Mouse (Mus musculus) limb, embryonic 14.5 days (tissue): ENCODE measurements at regions not wholly inside any gene's neighbourhood (a gene's known extent, or its start where the extent isn't known, plus 50 kb on each side); places are given as distances from the start of the nearest gene placed in this dataset.

Source experiments
- ATAC-seq: fragments of 200-750 bp; cut with Nextera tagmentation; 2 replicates; pipeline ENCODE4 v1.8.0; 2017; ENCODE audit warnings: low read depth, moderate number of reproducible peaks, moderate TSS enrichment; ENCODE audit not compliant: low FRiP score
- DNase-seq: peaks from one replicate; pipeline ENCODE4 v3.0.0-alpha.2; 2015; ENCODE audit warnings: low spot score
- H3K27ac ChIP-seq: fragments of 300-500 bp; sonication (generic); replicated peaks from 2 replicates; pipeline ENCODE4 v1.5.1; 2014; ENCODE audit warnings: low read depth, mild to moderate bottlenecking, low read length, moderate library complexity, mixed read lengths
- H3K27me3 ChIP-seq: fragments of 300-500 bp; sonication (generic); 2 replicates; pipeline ENCODE4 v1.6.1; 2014; ENCODE audit warnings: low read length, mixed read lengths; ENCODE audit not compliant: control insufficient read depth, insufficient read depth
- H3K36me3 ChIP-seq: fragments of 300-500 bp; sonication (generic); 2 replicates; pipeline ENCODE4 v1.6.1; 2014; ENCODE audit warnings: mild to moderate bottlenecking, low read length, moderate library complexity, mixed read lengths; ENCODE audit not compliant: control insufficient read depth, insufficient read depth
- H3K4me1 ChIP-seq: fragments of 300-500 bp; sonication (generic); 2 replicates; pipeline ENCODE4 v1.6.1; 2014; ENCODE audit warnings: antibody characterized with exemption, low read length, mixed read lengths; ENCODE audit not compliant: control insufficient read depth, insufficient read depth
- H3K4me2 ChIP-seq: fragments of 300-500 bp; sonication (generic); replicated peaks from 2 replicates; pipeline ENCODE4 v1.6.1; 2014; ENCODE audit warnings: low read depth, mild to moderate bottlenecking, low read length, moderate library complexity; ENCODE audit not compliant: severe bottlenecking
- H3K4me3 ChIP-seq: fragments of 300-500 bp; sonication (generic); replicated peaks from 2 replicates; pipeline ENCODE4 v1.5.1; 2014; ENCODE audit warnings: low read length
- H3K9ac ChIP-seq: fragments of 300-500 bp; sonication (generic); 2 replicates; pipeline ENCODE4 v1.6.1; 2014; ENCODE audit warnings: mild to moderate bottlenecking, low read depth, low read length, moderate library complexity; ENCODE audit not compliant: severe bottlenecking
- H3K9me3 ChIP-seq: fragments of 300-500 bp; sonication (generic); 2 replicates; pipeline ENCODE4 v1.6.1; 2016; ENCODE audit warnings: low read length; ENCODE audit not compliant: control insufficient read depth
- POLR2A ChIP-seq: fragments of 200-500 bp; IDR thresholded peaks from 2 replicates; pipeline ENCODE4 v1.8.0; 2012; ENCODE audit warnings: inconsistent platforms, mild to moderate bottlenecking, moderate library complexity, borderline replicate concordance; ENCODE audit not compliant: insufficient read depth, insufficient read length; ENCODE audit errors: extremely low read depth
- WGBS: fragments of 180-500 bp; shearing (Covaris S2); extraction: QIAGEN DNeasy Blood & Tissue Kit; methylation state at CpG from one replicate; pipeline ENCODE4 v1.1.7; 2014; 5-methylcytosine and 5-hydroxymethylcytosine counted together

GRCm38 (mm10) chr13:115719276-115719675 lies 590.2 kb downstream of the Isl1 start:
- Histone ChIP-seq H3K4me3 (no peak overlapping the region), H3K27me3 (no peaks in the 10 kb centered on the region), H3K4me2 (no peak overlapping the region), H3K27ac (no peak overlapping the region), H3K9me3 (no peaks in the 10 kb centered on the region), H3K36me3 (no peaks in the 10 kb centered on the region), H3K9ac (no peak overlapping the region), H3K4me1 (no peaks in the 10 kb centered on the region)
- no peak for TF ChIP-seq POLR2A
- DNase-seq (no peak), ATAC-seq (no peak)
- WGBS = 87% methylated on average over 2 of the region's 2 CpGs

- no peak for TF ChIP-seq POLR2A
- Histone ChIP-seq H3K4me2 (no peak overlapping the region), H3K9me3 (no peaks in the 10 kb centered on the region), H3K4me3 (no peak overlapping the region), H3K27me3 (no peaks in the 10 kb centered on the region), H3K4me1 (no peaks in the 10 kb centered on the region), H3K27ac (no peak overlapping the region), H3K9ac (no peak overlapping the region), H3K36me3 (no peaks in the 10 kb centered on the region)
- DNase-seq (no peak), ATAC-seq (no peak)
- WGBS = 33% methylated on average over 5 of the region's 5 CpGs
These were observed 590.6 kb downstream of the Isl1 start for GRCm38 (mm10) chr13:115718859-115719258.

GRCm38 (mm10) chr13:115696197-115696596 lies 594.4 kb upstream of the Itga1 start:
- Histone ChIP-seq H3K36me3 (no peaks in the 10 kb centered on the region), H3K4me3 (no peak overlapping the region), H3K27me3 (no peaks in the 10 kb centered on the region), H3K4me2 (no peak overlapping the region), H3K9ac (no peak overlapping the region), H3K9me3 (no peaks in the 10 kb centered on the region), H3K4me1 (no peaks in the 10 kb centered on the region), H3K27ac (no peak overlapping the region)
- WGBS = 11% methylated on average over 2 of the region's 2 CpGs
- ATAC-seq = no peak
- no peak for DNase-seq
- no peak for TF ChIP-seq POLR2A

- no peak for TF ChIP-seq POLR2A
- DNase-seq (no peak), ATAC-seq (no peak)
- Histone ChIP-seq H3K4me3 (no peak overlapping the region), H3K27ac (no peak overlapping the region), H3K9me3 (no peaks in the 10 kb centered on the region), H3K36me3 (no peaks in the 10 kb centered on the region), H3K4me1 (no peaks in the 10 kb centered on the region), H3K27me3 (no peaks in the 10 kb centered on the region), H3K9ac (no peak overlapping the region), H3K4me2 (no peak overlapping the region)
- WGBS = 28% methylated on average over 4 of the region's 4 CpGs
These were observed 585.7 kb upstream of the Itga1 start for GRCm38 (mm10) chr13:115687426-115687825.

- Histone ChIP-seq H3K36me3 (no peaks in the 10 kb centered on the region), H3K9me3 (no peaks in the 10 kb centered on the region), H3K4me2 (no peak overlapping the region), H3K27ac (no peak overlapping the region), H3K9ac (no peak overlapping the region), H3K27me3 (no peaks in the 10 kb centered on the region), H3K4me1 (no peaks in the 10 kb centered on the region), H3K4me3 (no peak overlapping the region)
- DNase-seq (peak; percentile 15), ATAC-seq (no peak)
- TF ChIP-seq POLR2A = no peak
- 41% methylated on average over 6 of the region's 6 CpGs for WGBS
These were observed 577.8 kb upstream of the Itga1 start for GRCm38 (mm10) chr13:115679591-115679990.

GRCm38 (mm10) chr13:115676836-115677235 lies 575.1 kb upstream of the Itga1 start:
- no peak overlapping the region for H3K9ac ChIP-seq
- no peaks in the 10 kb centered on the region for H3K4me1 ChIP-seq
- no peak overlapping the region for H3K4me2 ChIP-seq
- H3K27ac ChIP-seq = no peak overlapping the region
- ATAC-seq (no peak), DNase-seq (no peak)
- no peaks in the 10 kb centered on the region for H3K9me3 ChIP-seq
- no peaks in the 10 kb centered on the region for H3K27me3 ChIP-seq
- H3K36me3 ChIP-seq = no peaks in the 10 kb centered on the region
- no peak overlapping the region for H3K4me3 ChIP-seq
- WGBS = 40% methylated on average over 5 of the region's 5 CpGs
- no peak for TF ChIP-seq POLR2A
